In the genomic region with DNA sequence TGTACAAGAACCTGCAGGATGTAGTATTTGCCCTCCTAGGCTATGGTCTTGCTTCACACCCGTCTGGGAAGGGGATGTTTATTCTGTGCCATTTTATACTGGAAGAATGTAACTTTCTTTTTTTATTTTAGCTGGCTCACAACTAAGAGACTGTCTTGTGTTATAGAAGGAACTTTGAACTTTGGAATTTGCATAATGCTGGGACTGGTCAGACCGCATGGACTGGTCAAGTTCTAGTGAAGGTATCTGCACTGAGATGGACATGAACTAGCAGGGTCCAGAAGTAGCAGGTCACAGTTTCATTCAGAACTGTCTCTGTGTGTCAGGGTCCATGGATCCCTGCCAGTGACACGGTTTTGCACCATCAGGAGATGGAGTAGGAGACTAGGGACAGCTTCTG, we compare ENCODE assay signal across 19 mouse cellular contexts. TPM values are rescaled to one million over a fixed set of nuclear protein-coding genes. Genes with fewer than 3 reads are reported as not detected.
DNase-seq lines count a peak whose midpoint lies in the region; ATAC-seq and TF ChIP-seq lines count a peak whose summit lies in the region.
"Had no signal": no experiment of that assay in that cellular context is flagged by ENCODE, and none has a peak within 500 bp of the region (broad histone marks: within the 10 kb centered on the region; RNA-seq: fewer than 3 reads in every experiment).

No protein-coding gene starts in this region.

- 80% methylated on average over 3 of the region's 3 CpGs for WGBS in heart, embryonic 11.5 days (ENCODE audit: insufficient replicate concordance)
- 77% methylated on average over 3 of the region's 3 CpGs for WGBS in heart, embryonic 16.5 days
- 82% methylated on average over 3 of the region's 3 CpGs for WGBS in intestine, embryonic 15.5 days
- WGBS in intestine, postnatal 0 days = 60% methylated on average over 3 of the region's 3 CpGs

- DNase-seq in heart, adult 18-20 months = no peak
- no peak for DNase-seq in heart, postnatal 10 days
- DNase-seq in adrenal gland, adult 2 months = no peak
- DNase-seq in MN1 (ENCODE audit: low spot score) = no peak
- DNase-seq: adrenal gland, adult 8-10 months; adrenal gland, postnatal 36 days; cerebellum, adult 2 months; cerebellum, postnatal 10 days; gastrocnemius, postnatal 10 days; heart, postnatal 14 days; kidney, adult 18-20 months had no signal

- H3K9me3 ChIP-seq in heart, embryonic 11.5 days (replicated peaks; ENCODE audit: control insufficient read depth, low read length) = no peaks in the 10 kb centered on the region
- H3K9me3 ChIP-seq in heart, embryonic 16.5 days (replicated peaks; ENCODE audit: control insufficient read depth, low read length) = no peaks in the 10 kb centered on the region
- no peaks in the 10 kb centered on the region for H3K9me3 ChIP-seq in intestine, embryonic 15.5 days
- no peaks in the 10 kb centered on the region for H3K9me3 ChIP-seq in intestine, postnatal 0 days (ENCODE audit: control insufficient read depth)
- H3K9me3 ChIP-seq: hindbrain, embryonic 15.5 days had no signal

- no peak for TF ChIP-seq CTCF in intestine, postnatal 0 days (IDR thresholded peaks at IDR 0.05; ENCODE audit: low read depth)

- no peak overlapping the region for H3K4me2 ChIP-seq in heart, embryonic 11.5 days
- no peak overlapping the region for H3K4me2 ChIP-seq in heart, embryonic 16.5 days (ENCODE audit: low read depth, low read length)
- no peak overlapping the region for H3K4me2 ChIP-seq in intestine, embryonic 15.5 days (replicated peaks)
- H3K4me2 ChIP-seq in intestine, postnatal 0 days (replicated peaks; ENCODE audit: low read depth) = no peak overlapping the region
- H3K4me2 ChIP-seq: hindbrain, embryonic 15.5 days had no signal

- no peak overlapping the region for H3K4me3 ChIP-seq in heart, embryonic 11.5 days (ENCODE audit: low read depth, low read length)
- H3K4me3 ChIP-seq in heart, embryonic 16.5 days (ENCODE audit: low read length) = no peak overlapping the region
- H3K4me3 ChIP-seq in intestine, embryonic 15.5 days (replicated peaks) = no peak overlapping the region
- no peak overlapping the region for H3K4me3 ChIP-seq in intestine, postnatal 0 days (ENCODE audit: low read depth, low read length)
- H3K4me3 ChIP-seq: hindbrain, embryonic 15.5 days had no signal

- no peak overlapping the region for H3K9ac ChIP-seq in heart, embryonic 11.5 days (ENCODE audit: low read depth, low read length)
- no peak overlapping the region for H3K9ac ChIP-seq in heart, embryonic 16.5 days (ENCODE audit: low read length)
- H3K9ac ChIP-seq in intestine, embryonic 15.5 days = no peak overlapping the region
- H3K9ac ChIP-seq in intestine, postnatal 0 days (ENCODE audit: low read depth, low read length) = no peak overlapping the region
- H3K9ac ChIP-seq: hindbrain, embryonic 15.5 days had no signal

- H3K36me3 ChIP-seq in heart, embryonic 11.5 days (ENCODE audit: control insufficient read depth, insufficient read depth, low read length) = no peaks in the 10 kb centered on the region
- peaks cover 10% of the 10 kb centered on the region; the same call in 1 of the 2 replicates for H3K36me3 ChIP-seq in heart, embryonic 16.5 days (ENCODE audit: control insufficient read depth, insufficient read depth)
- no peaks in the 10 kb centered on the region for H3K36me3 ChIP-seq in intestine, embryonic 15.5 days
- H3K36me3 ChIP-seq in intestine, postnatal 0 days (ENCODE audit: control insufficient read depth, insufficient read depth) = peaks cover 17% of the 10 kb centered on the region

- no peak for ATAC-seq in heart, embryonic 11.5 days (replicated peaks; ENCODE audit: insufficient number of reproducible peaks, low FRiP score, low TSS enrichment)
- ATAC-seq in heart, embryonic 16.5 days (replicated peaks; ENCODE audit: extremely low read depth, insufficient read depth, low FRiP score) = no peak
- ATAC-seq in intestine, embryonic 15.5 days = 0 out of 2 replicates have a peak, but pooled peaks have one; percentile 34
- peak; percentile 33; the same call in 1 of the 2 replicates for ATAC-seq in intestine, postnatal 0 days
- ATAC-seq: forebrain, embryonic 16.5 days had no signal

- peak overlapping the region; percentile 10; the same call in 1 of the 2 replicates for H3K27ac ChIP-seq in heart, embryonic 11.5 days (ENCODE audit: low read depth, low read length)
- H3K27ac ChIP-seq in heart, embryonic 16.5 days (ENCODE audit: low read length) = peak overlapping the region; percentile 50
- no peak overlapping the region for H3K27ac ChIP-seq in intestine, embryonic 15.5 days
- no peak overlapping the region for H3K27ac ChIP-seq in intestine, postnatal 0 days (ENCODE audit: low read depth, low read length)
- H3K27ac ChIP-seq: hindbrain, embryonic 15.5 days had no signal

- intact Hi-C loops in heart, postnatal 10 days (cut with DNase I) = no loop called here

- H3K4me1 ChIP-seq in heart, embryonic 11.5 days (ENCODE audit: control insufficient read depth, insufficient read depth, low read length) = no peaks in the 10 kb centered on the region
- H3K4me1 ChIP-seq in heart, embryonic 16.5 days (ENCODE audit: control insufficient read depth, insufficient read depth, low read length) = peaks cover 8% of the 10 kb centered on the region; the same call in 1 of the 2 replicates
- H3K4me1 ChIP-seq in intestine, embryonic 15.5 days (replicated peaks) = no peaks in the 10 kb centered on the region
- H3K4me1 ChIP-seq in intestine, postnatal 0 days (replicated peaks; ENCODE audit: control insufficient read depth, insufficient read depth, low read length) = no peaks in the 10 kb centered on the region
- H3K4me1 ChIP-seq: hindbrain, embryonic 15.5 days had no signal

- no peaks in the 10 kb centered on the region for H3K27me3 ChIP-seq in heart, embryonic 11.5 days (ENCODE audit: control insufficient read depth, insufficient read depth, low read length)
- no peaks in the 10 kb centered on the region for H3K27me3 ChIP-seq in heart, embryonic 16.5 days (ENCODE audit: control insufficient read depth, insufficient read depth, low read length)
- H3K27me3 ChIP-seq in intestine, embryonic 15.5 days (replicated peaks) = no peaks in the 10 kb centered on the region
- H3K27me3 ChIP-seq in intestine, postnatal 0 days (replicated peaks; ENCODE audit: control insufficient read depth, insufficient read depth, low read length) = no peaks in the 10 kb centered on the region
- H3K27me3 ChIP-seq: CH12.LX; hindbrain, embryonic 15.5 days had no signal

RNA-seq across cellular contexts. Expression of a gene that starts 13.2 kb away (rescaled TPM):
- 6.8 and 7.2 TPM in 2 replicates for polyA plus RNA-seq in heart, embryonic 11.5 days (2014; fragmentation: Nextera tagmentation; extraction: Ambion mirVana)
- 1 to 10 TPM; 4.8 to 7.0 TPM for total RNA-seq in heart, adult 18-20 months (2021)
- polyA plus RNA-seq in heart, embryonic 16.5 days (2015; fragmentation: Nextera tagmentation; extraction: Ambion mirVana) = 5.8 and 7.1 TPM in 2 replicates
- 10 to 100 TPM; 10.3 to 11.9 TPM for total RNA-seq in heart, postnatal 10 days (2021)
- 8.8 and 8.9 TPM in 2 replicates for polyA plus RNA-seq in intestine, embryonic 15.5 days (2015; fragmentation: Nextera tagmentation; extraction: Ambion mirVana)
- polyA plus RNA-seq in intestine, postnatal 0 days (2015; fragmentation: Nextera tagmentation; extraction: Ambion mirVana) = 6.0 and 6.3 TPM in 2 replicates
- 10 to 100 TPM in 1 of 2 experiments, 1 to 10 TPM in 1; 8.7 to 14.2 TPM for total RNA-seq in adrenal gland, adult 2 months (2021)
- polyA plus RNA-seq in adrenal gland, adult 2 months (2012; rRNA removed) = 3.9 and 4.3 TPM in 2 replicates

RNA-seq across cellular contexts. Expression of a gene that starts 14.6 kb away (rescaled TPM):
- 0.21 TPM in 1 of 2 replicates, not detected in the other for polyA plus RNA-seq in heart, embryonic 11.5 days (2014; fragmentation: Nextera tagmentation; extraction: Ambion mirVana)
- total RNA-seq in heart, adult 18-20 months (2021) = not detected
- 0.30 and 0.57 TPM in 2 replicates for polyA plus RNA-seq in heart, embryonic 16.5 days (2015; fragmentation: Nextera tagmentation; extraction: Ambion mirVana)
- total RNA-seq in heart, postnatal 10 days (2021) = not detected
- 0.51 and 0.52 TPM in 2 replicates for polyA plus RNA-seq in intestine, embryonic 15.5 days (2015; fragmentation: Nextera tagmentation; extraction: Ambion mirVana)
- 0.18 and 0.35 TPM in 2 replicates for polyA plus RNA-seq in intestine, postnatal 0 days (2015; fragmentation: Nextera tagmentation; extraction: Ambion mirVana)
- not detected for total RNA-seq in adrenal gland, adult 2 months (2021)
- polyA plus RNA-seq in adrenal gland, adult 2 months (2012; rRNA removed) = not detected in 2 replicates
- total RNA-seq: adrenal gland, adult 8-10 months; adrenal gland, postnatal 36 days; CH12.LX; gastrocnemius, postnatal 10 days; heart, postnatal 14 days had no signal
- polyA plus RNA-seq: cerebellum, adult 2 months; frontal cortex, adult 2 months had no signal

RNA-seq across cellular contexts. Expression of a gene that starts 47.0 kb away (rescaled TPM):
- 9.3 and 11.9 TPM in 2 replicates for polyA plus RNA-seq in heart, embryonic 11.5 days (2014; fragmentation: Nextera tagmentation; extraction: Ambion mirVana)
- total RNA-seq in heart, adult 18-20 months (2021) = 1 to 10 TPM; 8.8 to 9.1 TPM
- 9.4 and 9.5 TPM in 2 replicates for polyA plus RNA-seq in heart, embryonic 16.5 days (2015; fragmentation: Nextera tagmentation; extraction: Ambion mirVana)
- total RNA-seq in heart, postnatal 10 days (2021) = 10 to 100 TPM in 1 of 2 experiments, 1 to 10 TPM in 1; 9.8 to 11.3 TPM
- 14.0 and 15.5 TPM in 2 replicates for polyA plus RNA-seq in intestine, embryonic 15.5 days (2015; fragmentation: Nextera tagmentation; extraction: Ambion mirVana)
- polyA plus RNA-seq in intestine, postnatal 0 days (2015; fragmentation: Nextera tagmentation; extraction: Ambion mirVana) = 9.8 and 10.0 TPM in 2 replicates
- 10 to 100 TPM; 10.1 to 11.3 TPM for total RNA-seq in adrenal gland, adult 2 months (2021)
- 3.6 and 5.6 TPM in 2 replicates for polyA plus RNA-seq in adrenal gland, adult 2 months (2012; rRNA removed)

RNA-seq across cellular contexts. Expression of a gene that starts 54.3 kb away (rescaled TPM):
- polyA plus RNA-seq in heart, embryonic 11.5 days (2014; fragmentation: Nextera tagmentation; extraction: Ambion mirVana) = 14.9 and 18.6 TPM in 2 replicates
- 10 to 100 TPM; 15.4 to 17.6 TPM for total RNA-seq in heart, adult 18-20 months (2021)
- polyA plus RNA-seq in heart, embryonic 16.5 days (2015; fragmentation: Nextera tagmentation; extraction: Ambion mirVana) = 20.3 and 23.0 TPM in 2 replicates
- total RNA-seq in heart, postnatal 10 days (2021) = 10 to 100 TPM; 24.4 to 27.8 TPM
- 23.5 and 28.0 TPM in 2 replicates for polyA plus RNA-seq in intestine, embryonic 15.5 days (2015; fragmentation: Nextera tagmentation; extraction: Ambion mirVana)
- 30.2 and 31.6 TPM in 2 replicates for polyA plus RNA-seq in intestine, postnatal 0 days (2015; fragmentation: Nextera tagmentation; extraction: Ambion mirVana)
- total RNA-seq in adrenal gland, adult 2 months (2021) = 10 to 100 TPM; 47.8 to 70.5 TPM
- polyA plus RNA-seq in adrenal gland, adult 2 months (2012; rRNA removed) = 6.9 and 8.9 TPM in 2 replicates

Comparison
In these comparisons a context has a peak if more than half of its experiments do, and no peak if none do; other contexts are left out.
1. ATAC-seq: peak in intestine, embryonic 15.5 days (single experiment) and intestine, postnatal 0 days (single experiment); none in heart, embryonic 11.5 days (single experiment) and heart, embryonic 16.5 days (single experiment).
2. H3K27ac ChIP-seq: peak in heart, embryonic 11.5 days (single experiment) and heart, embryonic 16.5 days (single experiment); none in intestine, embryonic 15.5 days (single experiment) and intestine, postnatal 0 days (single experiment).